Mouse (Mus musculus) erythroblast, embryonic 14.5 days (primary cell): ENCODE data around the gene Adgrd1. TPM values are rescaled to one million over a fixed set of nuclear protein-coding genes. Genes with fewer than 3 reads are reported as not detected.

ENCODE experiments used
- H3K27me3 ChIP-seq: 2 replicates; pipeline ENCODE4 v1.6.1; 2012; ENCODE audit warnings: inconsistent platforms; ENCODE audit not compliant: control insufficient read depth
- H3K36me3 ChIP-seq: 2 replicates; pipeline ENCODE4 v1.6.1; 2012; ENCODE audit warnings: mild to moderate bottlenecking, inconsistent platforms; ENCODE audit not compliant: control insufficient read depth
- H3K4me1 ChIP-seq: 2 replicates; pipeline ENCODE4 v1.6.1; 2012; ENCODE audit warnings: inconsistent platforms; ENCODE audit not compliant: control insufficient read depth
- H3K4me3 ChIP-seq: replicated peaks from 2 replicates; pipeline ENCODE3; 2012; ENCODE audit warnings: moderate library complexity, mild to moderate bottlenecking, inconsistent platforms
- H3K9me3 ChIP-seq: 2 replicates; pipeline ENCODE4 v1.6.1; 2012; ENCODE audit warnings: low read length, inconsistent platforms, mixed read lengths; ENCODE audit not compliant: control insufficient read depth
- GATA1 ChIP-seq: IDR thresholded peaks from 2 replicates; pipeline ENCODE4 v1.6.1; 2012; ENCODE audit warnings: low read length, inconsistent platforms, mixed read lengths
- TAL1 ChIP-seq: IDR thresholded peaks from 3 replicates; pipeline ENCODE4 v1.6.1; 2012; ENCODE audit warnings: low read length, inconsistent platforms, mixed read lengths
- polyA plus RNA-seq: library from polyadenylated mRNA; stranded (reverse); fragments of >175 nt; gene quantifications from 2 replicates; pipeline ENCODE4 v1.2.3, GENCODE M21; 2012

Gene Adgrd1
- polyA plus RNA-seq, 1 experiment: not detected

DNA sequence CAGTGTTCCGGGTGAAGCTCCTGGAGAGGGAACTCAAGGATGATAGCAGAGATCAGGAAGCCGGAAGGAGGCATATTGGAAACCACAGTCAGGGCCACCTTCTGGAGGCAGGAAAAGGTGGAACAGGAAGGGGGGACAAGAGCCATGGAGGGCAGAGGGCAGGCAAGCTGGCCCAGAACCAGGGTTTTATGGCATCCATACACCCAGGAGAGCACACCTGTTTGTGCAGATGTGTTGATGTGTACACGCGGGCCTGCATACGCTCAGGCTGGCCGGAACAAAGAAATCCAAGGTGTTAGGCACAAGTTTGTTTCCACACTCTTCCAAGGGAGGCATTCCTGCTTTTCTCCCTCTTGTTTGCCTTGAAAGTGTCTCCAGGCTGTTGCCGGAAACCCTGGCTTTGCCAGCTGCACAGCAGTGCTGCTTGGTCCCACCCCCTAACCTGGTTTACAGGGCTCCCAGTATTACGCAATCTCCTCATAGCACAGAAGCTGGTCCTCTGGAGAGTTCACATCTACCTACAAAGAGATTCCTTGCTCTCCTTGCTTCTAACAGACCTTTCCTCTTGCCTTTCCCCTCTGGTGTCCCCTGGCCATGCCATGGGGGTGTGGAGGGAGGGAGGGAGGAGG, 48.9 kb downstream of the Adgrd1 start:
- no peak for TF ChIP-seq TAL1
- no peak for TF ChIP-seq GATA1
- Histone ChIP-seq H3K9me3 (no peaks in the 10 kb centered on the region), H3K4me3 (no peak overlapping the region), H3K27me3 (no peaks in the 10 kb centered on the region), H3K36me3 (no peaks in the 10 kb centered on the region), H3K4me1 (no peaks in the 10 kb centered on the region)

DNA sequence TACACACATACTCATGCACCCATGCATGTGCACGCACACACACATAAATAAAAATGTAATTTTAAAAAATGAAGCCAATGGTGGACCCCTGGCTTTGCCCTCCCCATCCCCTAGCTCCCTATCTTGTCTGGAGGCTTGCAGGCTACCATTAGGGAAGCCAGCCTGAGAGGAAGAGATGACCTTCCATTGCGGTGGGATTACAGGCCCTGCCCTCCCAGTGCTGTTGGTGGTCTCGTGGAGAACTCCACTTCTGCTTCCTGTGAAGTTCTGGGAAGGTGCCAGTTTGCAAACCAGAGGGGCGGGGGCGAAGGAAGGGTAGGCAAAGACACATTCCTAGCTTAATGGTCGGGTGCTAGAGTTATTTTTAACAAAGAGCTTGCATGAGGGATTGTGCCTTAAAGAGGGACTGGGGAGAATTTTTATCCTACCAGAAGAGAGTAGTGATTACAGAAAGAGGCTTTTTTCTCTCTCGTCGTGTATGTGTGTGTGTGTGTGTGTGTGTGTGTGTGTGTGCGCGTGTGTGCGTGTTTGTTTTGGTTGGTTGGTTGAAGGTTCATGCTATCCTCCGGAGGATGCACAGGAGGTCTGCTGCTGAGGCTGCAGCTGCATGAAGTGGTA, 50.5 kb downstream of the Adgrd1 start:
- H3K4me3 ChIP-seq: no peak overlapping the region
- no peaks in the 10 kb centered on the region for H3K27me3 ChIP-seq
- TF ChIP-seq TAL1 (no peak), GATA1 (no peak)
- no peaks in the 10 kb centered on the region for H3K9me3 ChIP-seq
- no peaks in the 10 kb centered on the region for H3K4me1 ChIP-seq
- no peaks in the 10 kb centered on the region for H3K36me3 ChIP-seq

DNA sequence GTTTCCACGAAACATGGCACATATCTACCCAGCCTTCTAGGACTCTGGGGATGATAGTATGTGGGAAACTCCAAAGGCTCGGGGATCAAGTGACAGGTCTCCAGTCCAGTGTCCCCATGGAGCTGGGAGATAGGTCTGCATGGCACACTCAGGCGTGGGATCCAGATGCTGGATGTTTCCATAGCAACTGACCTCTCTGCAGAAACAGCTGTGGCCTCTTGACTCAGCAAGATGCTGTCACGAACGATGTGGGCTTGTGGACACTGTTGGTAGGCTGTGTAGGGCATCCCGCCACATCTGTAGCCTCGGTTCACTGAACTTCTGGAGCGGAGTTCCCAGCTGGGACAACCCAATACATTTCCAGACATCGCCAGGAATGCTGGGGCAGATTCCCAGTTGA, 51.9 kb downstream of the Adgrd1 start:
- Histone ChIP-seq H3K4me3 (no peak overlapping the region), H3K27me3 (no peaks in the 10 kb centered on the region), H3K36me3 (no peaks in the 10 kb centered on the region), H3K9me3 (no peaks in the 10 kb centered on the region), H3K4me1 (no peaks in the 10 kb centered on the region)
- TF ChIP-seq TAL1 (no peak), GATA1 (no peak)

DNA sequence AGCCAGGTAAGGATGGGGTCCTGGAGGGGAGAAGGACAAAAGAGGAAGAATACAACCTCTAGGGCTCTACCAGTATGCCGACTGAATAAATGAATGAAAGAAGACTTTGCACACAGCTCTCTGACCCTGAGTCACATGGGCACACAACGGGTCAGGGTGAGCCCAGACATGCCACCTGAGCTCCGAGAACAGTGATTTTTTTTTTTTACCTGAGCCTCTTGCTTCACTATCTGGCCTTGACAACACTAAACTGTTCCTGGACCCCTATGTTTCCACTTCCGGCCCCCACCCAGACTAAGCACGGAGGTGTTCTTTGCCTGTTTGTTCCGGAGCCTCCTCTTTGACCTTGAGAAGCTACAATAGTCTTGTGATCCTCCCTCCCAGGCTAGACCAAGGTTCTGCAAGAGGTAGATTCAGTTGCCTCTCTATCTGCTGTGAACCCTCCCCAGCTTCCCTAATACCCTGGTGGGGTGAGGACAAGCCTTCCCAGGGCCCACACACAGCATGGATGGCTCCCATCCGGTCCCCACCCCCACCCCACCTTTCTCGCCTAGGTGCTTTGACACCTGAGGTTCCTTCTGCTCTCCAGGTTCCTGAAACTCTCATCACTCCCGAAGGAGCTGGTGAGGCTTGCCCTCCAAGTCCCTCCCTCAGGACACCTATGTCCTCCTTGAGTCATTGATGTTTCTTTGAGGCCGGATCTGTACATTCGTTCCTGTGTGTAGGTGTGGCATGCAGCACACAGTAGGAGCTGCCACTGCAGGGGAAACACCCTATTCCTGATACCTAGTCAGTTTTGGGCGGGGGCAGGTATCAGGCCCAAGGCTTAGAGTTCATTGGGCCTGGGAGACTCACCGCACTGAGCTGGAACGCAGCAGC, 58.7 kb downstream of the Adgrd1 start:
- Histone ChIP-seq H3K4me1 (no peaks in the 10 kb centered on the region), H3K36me3 (no peaks in the 10 kb centered on the region), H3K27me3 (no peaks in the 10 kb centered on the region), H3K9me3 (no peaks in the 10 kb centered on the region), H3K4me3 (no peak overlapping the region)
- no peak for TF ChIP-seq GATA1

DNA sequence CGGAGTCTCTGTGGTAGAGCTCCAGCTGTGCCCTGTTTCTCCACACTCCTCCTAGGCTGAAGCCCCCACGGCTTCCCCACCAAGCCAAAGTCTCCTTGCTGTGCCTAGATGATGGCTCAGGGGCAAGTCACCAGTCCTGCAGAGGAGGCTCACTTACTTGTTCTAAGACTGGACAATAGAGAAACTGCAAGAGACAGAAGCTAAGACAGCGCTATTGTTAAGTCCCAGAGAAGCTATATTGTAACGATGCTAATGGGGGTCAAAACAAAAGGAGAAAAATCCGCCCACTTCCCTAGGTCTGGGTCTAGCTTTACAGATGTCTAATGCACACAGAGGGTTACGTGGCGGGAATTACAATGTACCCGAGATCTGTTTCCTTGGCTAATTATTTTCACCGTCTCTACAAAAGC, 59.4 kb downstream of the Adgrd1 start:
- H3K9me3 ChIP-seq: no peaks in the 10 kb centered on the region
- no peaks in the 10 kb centered on the region for H3K27me3 ChIP-seq
- TF ChIP-seq GATA1 (no peak), TAL1 (no peak)
- no peak overlapping the region for H3K4me3 ChIP-seq
- H3K36me3 ChIP-seq: no peaks in the 10 kb centered on the region
- H3K4me1 ChIP-seq: no peaks in the 10 kb centered on the region

DNA sequence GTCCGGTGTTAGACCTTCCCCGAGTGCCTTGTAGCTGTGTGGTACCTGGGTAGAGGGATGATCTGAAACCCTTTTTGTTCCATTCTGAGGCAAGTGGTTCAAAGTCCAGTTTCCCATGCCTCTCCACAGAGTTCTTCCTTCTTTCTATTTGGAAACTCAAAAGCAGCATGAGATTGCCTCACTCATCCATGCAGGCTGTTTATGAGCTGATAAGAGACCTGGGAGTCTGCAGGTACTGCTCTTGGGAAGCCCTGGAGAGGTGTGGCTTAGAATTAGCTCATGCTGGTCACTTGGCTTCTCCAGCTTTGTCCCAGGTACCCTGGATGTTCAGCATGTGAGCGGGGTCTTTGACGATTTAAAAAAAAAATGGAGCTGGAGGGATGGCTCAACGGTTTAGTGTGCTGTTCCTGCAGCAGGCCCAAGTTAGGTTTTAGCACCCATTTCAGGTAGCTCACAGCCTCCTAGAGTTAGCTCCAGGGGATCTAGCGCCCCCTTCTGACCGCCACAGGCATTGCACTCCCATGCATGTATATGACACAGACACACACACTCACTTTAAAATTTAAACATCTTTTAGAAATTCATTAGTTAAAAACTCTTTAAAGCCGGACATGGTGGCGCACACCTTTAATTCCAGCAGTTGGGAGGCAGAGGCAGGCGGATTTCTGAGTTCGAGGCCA, 65.0 kb downstream of the Adgrd1 start:
- TF ChIP-seq GATA1: no peak
- no peak for TF ChIP-seq TAL1
- no peaks in the 10 kb centered on the region for H3K4me1 ChIP-seq
- H3K4me3 ChIP-seq: no peak overlapping the region
- H3K36me3 ChIP-seq: no peaks in the 10 kb centered on the region
- H3K9me3 ChIP-seq: no peaks in the 10 kb centered on the region
- H3K27me3 ChIP-seq: no peaks in the 10 kb centered on the region

DNA sequence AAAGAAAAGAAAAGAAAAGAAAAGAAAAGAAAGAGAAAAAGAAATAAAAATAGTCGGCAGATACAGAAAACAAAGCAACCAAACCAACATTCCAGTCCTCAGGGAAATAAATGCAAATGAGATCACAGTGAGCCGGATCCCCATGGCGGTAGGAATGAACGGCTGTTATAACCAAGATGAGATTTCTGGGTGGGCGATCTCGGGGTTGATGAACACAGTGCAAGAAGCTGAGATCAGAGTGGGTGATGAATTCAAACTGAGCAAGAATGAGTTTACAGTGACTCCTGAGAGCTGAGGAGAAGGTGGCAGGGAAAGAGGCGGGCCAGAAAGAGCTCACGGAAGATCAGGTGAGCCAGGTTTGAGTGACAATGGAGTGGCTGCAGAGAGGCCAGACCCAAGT, 66.9 kb downstream of the Adgrd1 start:
- Histone ChIP-seq H3K4me1 (no peaks in the 10 kb centered on the region), H3K36me3 (no peaks in the 10 kb centered on the region), H3K27me3 (no peaks in the 10 kb centered on the region), H3K9me3 (no peaks in the 10 kb centered on the region), H3K4me3 (no peak overlapping the region)
- TF ChIP-seq GATA1: no peak
- no peak for TF ChIP-seq TAL1

DNA sequence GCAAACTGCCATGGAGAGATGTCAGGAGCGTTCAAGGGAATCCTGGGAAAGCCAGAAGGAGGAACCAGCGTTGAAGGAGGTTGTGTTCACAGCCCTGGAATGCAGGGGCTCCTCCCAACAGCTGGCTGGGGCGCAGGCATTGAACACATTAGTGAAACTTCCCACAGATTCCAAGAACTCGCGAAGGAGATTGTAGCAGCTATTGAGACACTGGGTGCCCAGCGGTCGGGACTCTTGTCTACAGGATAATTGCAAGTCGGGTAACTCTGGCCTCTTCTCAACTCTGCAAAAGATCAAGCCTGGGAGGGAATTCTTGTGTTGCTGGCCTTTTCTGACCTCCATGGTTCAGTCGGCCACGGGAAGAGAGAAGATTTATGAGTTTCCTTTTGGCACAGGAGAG, 67.5 kb downstream of the Adgrd1 start:
- Histone ChIP-seq H3K4me3 (no peak overlapping the region), H3K9me3 (no peaks in the 10 kb centered on the region)
- no peak for TF ChIP-seq TAL1
- no peak for TF ChIP-seq GATA1

More for the DNA sequence above, 67.5 kb downstream of the Adgrd1 start:
- H3K4me1 ChIP-seq: no peaks in the 10 kb centered on the region
- no peaks in the 10 kb centered on the region for H3K27me3 ChIP-seq
- H3K36me3 ChIP-seq: no peaks in the 10 kb centered on the region
